Mouse (Mus musculus) megakaryocyte, embryonic 14.5 days (primary cell): Measurements from ENCODE around the gene Nav3. TPM values are rescaled to one million over a fixed set of nuclear protein-coding genes. Genes with fewer than 3 reads are reported as not detected.
"Not testable (repeated sequence)": the region's sequence is repeated elsewhere in the genome, so short reads cannot be mapped to it uniquely, and the experiment has no call there.

Experiments used
- H3K27me3 ChIP-seq: replicated peaks from 2 replicates; pipeline ENCODE3; 2012; ENCODE audit warnings: inconsistent platforms
- H3K36me3 ChIP-seq: replicated peaks from 2 replicates; pipeline ENCODE3; 2012; ENCODE audit warnings: low read length, inconsistent platforms, mixed read lengths
- H3K4me1 ChIP-seq: 2 replicates; pipeline ENCODE4 v1.6.1; 2012; ENCODE audit warnings: inconsistent platforms
- H3K4me3 ChIP-seq: replicated peaks from 2 replicates; pipeline ENCODE3; 2012; ENCODE audit warnings: moderate library complexity, mild to moderate bottlenecking, inconsistent platforms
- H3K9me3 ChIP-seq: 2 replicates; pipeline ENCODE4 v1.6.1; 2012; ENCODE audit warnings: inconsistent platforms
- FLI1 ChIP-seq: IDR thresholded peaks from 2 replicates; pipeline ENCODE4 v1.6.1; 2012; ENCODE audit warnings: low read length, inconsistent platforms, mixed read lengths
- GATA1 ChIP-seq: IDR thresholded peaks from 3 replicates; pipeline ENCODE4 v1.6.1; 2012; ENCODE audit warnings: mixed read lengths, low read length, inconsistent platforms, borderline replicate concordance
- polyA plus RNA-seq: library from polyadenylated mRNA; stranded (reverse); fragments of >175 nt; gene quantifications from 2 replicates; pipeline ENCODE4 v1.2.3, GENCODE M21; 2012; ENCODE audit warnings: low replicate concordance; ENCODE audit not compliant: insufficient read depth

Nav3 gene
- polyA plus RNA-seq, 1 experiment = not detected

DNA sequence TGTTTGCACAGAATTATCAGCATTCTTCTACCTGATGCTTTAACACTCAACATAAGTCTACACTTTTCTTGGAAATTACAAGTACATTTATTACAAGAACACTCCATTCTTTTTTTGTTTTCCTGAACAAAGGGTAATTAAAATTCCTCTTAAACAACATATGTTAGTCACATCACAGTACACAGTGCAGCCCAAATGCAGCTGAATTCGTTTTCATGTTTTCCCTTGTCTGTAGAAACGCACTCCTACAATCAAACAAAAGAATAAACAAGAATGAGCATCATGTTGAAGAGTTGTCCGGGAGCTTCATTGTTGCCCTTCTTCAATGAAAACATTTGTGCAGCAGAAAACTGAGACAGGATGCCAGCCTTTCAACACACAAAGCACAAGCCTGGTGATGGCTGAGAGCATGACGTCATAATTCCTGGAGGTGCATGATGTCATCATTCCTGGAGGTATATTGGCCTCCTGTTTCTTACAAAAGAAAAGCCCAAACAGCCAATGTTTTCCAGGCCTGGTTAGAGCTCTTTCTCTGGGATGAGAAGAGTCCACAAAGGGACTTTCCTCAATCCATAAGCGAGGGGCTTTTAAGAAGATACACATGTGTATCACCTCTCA, 367.5 kb downstream of the Nav3 start:
- H3K9me3 ChIP-seq = no peaks in the 10 kb centered on the region
- H3K27me3 ChIP-seq = no peaks in the 10 kb centered on the region
- H3K36me3 ChIP-seq = no peaks in the 10 kb centered on the region
- TF ChIP-seq FLI1 (no peak), GATA1 (no peak)
- no peaks in the 10 kb centered on the region for H3K4me1 ChIP-seq
- no peak overlapping the region for H3K4me3 ChIP-seq

DNA sequence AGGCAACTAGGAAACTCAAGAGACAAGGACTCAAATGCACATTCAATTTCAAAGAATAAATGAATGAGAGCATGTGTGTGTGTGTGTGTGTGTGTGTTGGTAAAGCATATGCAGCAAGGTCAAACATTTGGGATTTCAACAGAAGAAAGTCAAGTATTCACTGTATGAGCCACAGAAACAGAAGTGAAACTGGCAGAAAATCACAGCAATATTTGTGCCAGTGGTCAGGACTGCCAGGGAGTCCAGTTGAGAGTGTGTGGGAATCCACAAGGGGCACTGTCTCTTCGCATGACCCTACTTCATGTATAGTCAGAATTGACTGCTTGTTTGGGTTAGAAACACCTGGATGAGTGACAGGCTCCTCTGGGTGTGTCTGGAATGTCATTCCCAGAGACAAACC, 370.1 kb downstream of the Nav3 start:
- no peaks in the 10 kb centered on the region for H3K36me3 ChIP-seq
- H3K4me3 ChIP-seq = no peak overlapping the region
- TF ChIP-seq FLI1 (no peak), GATA1 (no peak)
- no peaks in the 10 kb centered on the region for H3K9me3 ChIP-seq
- no peaks in the 10 kb centered on the region for H3K27me3 ChIP-seq
- H3K4me1 ChIP-seq = no peaks in the 10 kb centered on the region

DNA sequence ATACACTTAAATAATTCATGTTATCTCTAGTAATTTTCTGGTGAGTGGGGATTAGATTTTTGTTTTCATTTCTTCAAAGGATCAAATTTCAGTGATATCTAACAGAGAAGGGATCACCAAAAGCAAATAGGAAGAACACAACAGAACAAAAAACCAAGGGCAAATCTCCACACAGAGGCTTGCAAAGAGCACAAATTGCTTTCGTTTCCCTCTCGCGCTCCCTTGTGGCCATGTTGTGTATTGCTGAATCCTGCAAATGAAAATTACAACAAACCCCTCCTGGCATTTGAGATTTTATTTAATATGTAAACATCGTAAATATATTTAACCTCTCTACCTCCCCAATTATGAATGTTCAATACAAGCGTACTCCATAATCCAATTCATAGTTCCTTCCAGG, 370.8 kb downstream of the Nav3 start:
- no peak for TF ChIP-seq GATA1
- TF ChIP-seq FLI1 = no peak
- H3K9me3 ChIP-seq = no peaks in the 10 kb centered on the region
- no peaks in the 10 kb centered on the region for H3K27me3 ChIP-seq
- H3K4me3 ChIP-seq = no peak overlapping the region
- H3K4me1 ChIP-seq = no peaks in the 10 kb centered on the region
- H3K36me3 ChIP-seq = no peaks in the 10 kb centered on the region

DNA sequence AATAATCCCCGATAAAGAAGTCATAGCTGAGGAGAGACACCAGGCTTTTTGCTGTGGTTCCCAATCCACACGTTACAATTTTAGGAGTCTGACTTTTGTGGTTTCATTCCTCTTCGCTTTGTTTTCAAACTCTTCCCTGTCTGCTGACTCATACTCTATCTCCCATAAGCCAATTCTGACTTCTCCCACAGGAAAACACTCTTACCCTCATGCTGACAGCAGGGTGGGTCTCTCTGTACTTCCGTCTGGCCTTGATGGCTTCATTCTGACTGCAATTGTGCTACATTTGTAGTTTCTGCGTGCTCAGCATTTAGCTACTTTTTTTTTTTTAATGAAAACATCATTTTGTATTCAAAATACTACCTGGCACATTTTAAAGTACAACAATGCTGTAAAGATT, 379.4 kb downstream of the Nav3 start:
- TF ChIP-seq GATA1 (no peak), FLI1 (no peak)
- no peak overlapping the region for H3K4me3 ChIP-seq
- no peaks in the 10 kb centered on the region for H3K9me3 ChIP-seq
- no peaks in the 10 kb centered on the region for H3K27me3 ChIP-seq
- peaks cover 4% of the 10 kb centered on the region; the same call in 1 of the 2 replicates for H3K4me1 ChIP-seq
- no peaks in the 10 kb centered on the region for H3K36me3 ChIP-seq

DNA sequence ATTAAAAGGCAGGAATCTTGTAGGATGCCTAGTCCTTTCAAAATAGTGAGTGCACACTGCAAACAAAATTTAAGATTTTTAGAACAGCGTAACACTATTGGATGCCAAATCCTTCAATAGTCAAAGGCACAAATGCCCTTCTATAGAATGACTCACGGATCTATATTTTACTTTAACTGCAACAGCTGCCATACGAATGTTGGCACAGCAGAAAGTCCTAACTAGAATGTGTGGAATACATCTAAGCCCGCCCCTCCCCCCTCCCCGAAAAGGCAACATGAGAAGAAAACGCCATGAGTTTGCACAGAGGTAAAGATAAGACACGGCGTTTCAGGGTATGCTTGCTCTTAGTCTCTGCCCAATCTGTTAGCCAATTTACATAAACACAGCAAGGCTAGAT, 383.6 kb downstream of the Nav3 start:
- H3K27me3 ChIP-seq = no peaks in the 10 kb centered on the region
- TF ChIP-seq FLI1 (no peak), GATA1 (no peak)
- no peak overlapping the region for H3K4me3 ChIP-seq
- peaks cover 4% of the 10 kb centered on the region; the same call in 1 of the 2 replicates for H3K4me1 ChIP-seq
- no peaks in the 10 kb centered on the region for H3K36me3 ChIP-seq
- H3K9me3 ChIP-seq = no peaks in the 10 kb centered on the region

DNA sequence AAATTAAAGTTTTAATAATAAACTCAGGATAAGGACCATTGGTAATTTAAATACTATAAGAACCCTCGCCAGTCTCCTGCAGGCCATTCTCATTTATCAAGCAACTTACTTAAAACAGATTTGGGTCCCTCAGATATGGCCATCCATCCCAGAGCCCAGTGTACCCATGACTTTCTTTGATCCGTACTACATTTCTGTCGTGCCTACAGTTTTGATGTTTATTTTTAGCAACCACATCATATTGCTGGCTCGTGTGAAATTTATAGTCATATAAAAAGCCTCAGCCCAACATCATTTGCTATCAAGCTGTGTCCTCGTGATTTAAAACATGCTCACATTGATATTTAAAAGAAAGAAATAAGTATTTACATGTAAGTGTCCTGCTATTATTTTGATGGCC, 394.8 kb downstream of the Nav3 start:
- TF ChIP-seq GATA1 (no peak), FLI1 (no peak)
- H3K4me3 ChIP-seq = no peak overlapping the region
- H3K9me3 ChIP-seq = no peaks in the 10 kb centered on the region
- no peaks in the 10 kb centered on the region for H3K36me3 ChIP-seq
- H3K27me3 ChIP-seq = no peaks in the 10 kb centered on the region
- no peaks in the 10 kb centered on the region for H3K4me1 ChIP-seq

DNA sequence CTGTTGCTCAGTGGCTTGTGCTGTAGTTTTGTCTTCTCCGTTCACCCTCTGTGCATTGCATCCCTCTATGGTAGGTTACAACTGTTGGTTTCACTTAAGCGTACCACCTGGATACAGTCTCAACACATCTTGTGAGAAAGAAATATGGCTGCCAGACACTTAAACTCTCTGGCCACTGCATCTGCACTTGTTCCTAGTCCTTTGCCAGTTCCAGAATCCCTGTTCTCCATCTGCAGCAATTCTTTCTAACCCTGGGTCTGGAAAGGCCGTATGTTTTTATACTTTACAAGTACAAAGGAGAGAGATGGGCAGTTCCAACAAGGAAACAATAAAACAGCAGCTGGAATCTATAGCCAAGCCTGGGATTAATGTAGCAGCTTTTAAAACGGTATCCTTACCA, 418.5 kb downstream of the Nav3 start:
- Histone ChIP-seq H3K9me3 (peaks cover 3% of the 10 kb centered on the region; the same call in 1 of the 2 replicates), H3K36me3 (no peaks in the 10 kb centered on the region), H3K4me1 (no peaks in the 10 kb centered on the region), H3K4me3 (no peak overlapping the region), H3K27me3 (no peaks in the 10 kb centered on the region)
- TF ChIP-seq GATA1 = no peak
- TF ChIP-seq FLI1 = no peak

DNA sequence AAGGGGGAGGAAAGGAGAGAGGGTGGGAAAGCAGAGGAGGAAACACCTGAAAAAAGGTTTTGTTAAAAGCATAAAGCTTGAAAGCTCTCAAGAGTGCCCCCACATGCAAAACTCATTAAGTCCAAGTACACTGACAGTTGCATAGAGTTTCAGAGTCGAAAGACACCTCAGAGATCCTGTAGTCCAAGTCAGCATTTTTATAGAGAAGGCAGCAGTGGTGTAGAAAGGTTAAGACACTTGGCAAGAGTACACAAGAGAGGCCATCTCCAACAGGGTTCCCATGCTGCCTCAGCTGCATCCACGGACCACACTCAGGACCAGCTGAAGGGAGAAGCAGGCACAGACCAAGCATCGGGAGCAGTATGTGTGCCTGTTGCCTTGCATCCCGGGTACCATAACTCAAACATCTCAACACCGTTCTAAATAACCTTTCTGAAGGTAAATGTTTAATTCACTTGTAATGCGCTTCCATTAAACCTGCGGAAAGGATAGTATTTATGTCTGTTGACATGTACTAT, 421.4 kb downstream of the Nav3 start:
- Histone ChIP-seq H3K4me1 (no peaks in the 10 kb centered on the region), H3K36me3 (no peaks in the 10 kb centered on the region), H3K27me3 (no peaks in the 10 kb centered on the region), H3K9me3 (peaks cover 3% of the 10 kb centered on the region; the same call in 1 of the 2 replicates), H3K4me3 (no peak overlapping the region)
- no peak for TF ChIP-seq FLI1
- TF ChIP-seq GATA1 = no peak

DNA sequence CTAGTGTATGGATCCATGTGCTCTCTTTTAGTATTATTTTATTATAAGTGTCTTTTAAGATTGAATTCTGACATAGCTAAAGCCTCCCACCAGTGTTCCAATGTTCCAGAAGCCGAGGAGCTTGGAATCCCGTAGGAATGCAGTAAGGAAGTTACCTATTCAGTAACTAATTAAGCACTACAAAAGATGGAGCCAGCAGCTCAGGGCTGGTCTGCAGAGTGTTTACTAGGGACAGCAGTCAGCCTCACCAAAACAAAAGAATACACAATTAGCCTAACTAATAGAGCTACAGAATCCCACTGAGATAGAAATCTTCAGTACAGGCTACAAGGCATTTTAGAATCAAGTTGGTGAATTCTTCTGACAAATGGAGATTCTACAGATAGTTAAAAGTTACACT, 431.1 kb downstream of the Nav3 start:
- H3K4me3 ChIP-seq, H3K9me3 ChIP-seq, H3K36me3 ChIP-seq, H3K4me1 ChIP-seq, H3K27me3 ChIP-seq: not testable (repeated sequence)

DNA sequence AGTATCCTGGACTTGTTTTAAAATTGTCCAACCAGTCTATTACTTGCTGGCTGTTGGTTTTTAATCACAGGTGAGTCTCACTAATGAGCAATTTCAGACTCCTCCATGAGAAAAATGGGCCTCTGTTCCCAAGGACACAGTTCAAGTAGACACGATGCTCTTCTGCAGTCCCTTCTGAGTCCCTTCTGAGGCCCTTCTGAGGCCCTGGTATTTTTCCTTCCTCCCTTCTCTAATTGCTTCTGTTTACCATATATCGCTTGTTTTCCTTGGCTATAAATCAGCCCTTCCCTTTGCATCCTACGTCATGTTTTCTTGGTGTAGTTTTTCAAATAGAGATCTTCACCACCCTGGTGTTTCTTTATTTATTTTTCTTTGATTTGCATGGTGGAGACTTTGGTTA, 433.9 kb downstream of the Nav3 start:
- Histone ChIP-seq H3K4me3 (no peak overlapping the region), H3K36me3 (no peaks in the 10 kb centered on the region), H3K27me3 (no peaks in the 10 kb centered on the region), H3K4me1 (no peaks in the 10 kb centered on the region), H3K9me3 (peaks cover 3% of the 10 kb centered on the region; the same call in 1 of the 2 replicates)
- no peak for TF ChIP-seq GATA1
- TF ChIP-seq FLI1 = no peak
